Mouse (Mus musculus): ENCODE measurements around the gene Cpne7.

Cpne7 gene

DNA sequence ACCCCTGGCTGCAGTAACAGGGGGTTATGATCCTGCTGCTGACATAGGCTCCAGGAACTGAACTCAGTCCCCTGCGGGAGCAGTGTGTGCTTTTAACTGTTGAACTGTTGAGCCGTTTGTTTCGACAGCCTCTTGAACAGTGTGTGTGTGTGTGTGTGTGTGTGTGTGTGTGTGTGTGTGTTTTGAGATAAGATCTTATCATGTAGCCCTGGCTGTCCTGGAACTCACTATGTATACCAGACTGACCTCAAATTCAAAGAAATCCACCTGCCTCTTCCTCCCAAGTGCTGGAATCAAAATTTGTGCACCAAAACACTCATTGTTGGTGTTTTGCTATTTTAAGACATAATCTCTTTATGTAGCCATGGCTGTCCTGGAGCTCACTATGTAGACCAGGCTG lies 2.5 kb upstream of the Cpne7 start:
- no peak for DNase-seq (ENCODE audit: low spot score)

GRCm38 (mm10) chr8:123117744-123118143 lies 570 bp downstream of the Cpne7 start:
- DNase-seq (ENCODE audit: low spot score) = no peak

DNA sequence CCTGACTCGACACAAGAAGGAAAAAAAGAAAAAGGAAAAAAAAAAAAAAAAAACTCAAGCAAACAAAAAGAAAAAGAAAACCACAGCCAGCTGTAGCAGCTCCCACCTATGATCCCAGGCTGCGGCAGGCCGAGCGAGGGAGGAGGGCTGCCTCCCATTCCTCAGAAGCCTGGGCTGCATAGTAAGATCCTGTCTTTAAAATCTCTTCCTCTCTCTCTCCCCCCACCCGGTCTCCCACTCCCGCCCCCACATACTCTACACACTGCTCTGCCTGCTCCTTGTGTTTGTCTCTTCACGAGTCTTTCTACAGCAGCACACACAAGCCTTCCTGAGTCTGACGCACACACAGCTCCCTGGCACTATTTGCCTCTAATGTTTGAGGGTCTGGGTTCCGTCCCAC lies 4.9 kb downstream of the Cpne7 start:
- no peak for DNase-seq (ENCODE audit: low spot score)

- DNase-seq (ENCODE audit: low spot score) = no peak
Measured at GRCm38 (mm10) chr8:123122670-123123069, 5.5 kb downstream of the Cpne7 start.

DNA sequence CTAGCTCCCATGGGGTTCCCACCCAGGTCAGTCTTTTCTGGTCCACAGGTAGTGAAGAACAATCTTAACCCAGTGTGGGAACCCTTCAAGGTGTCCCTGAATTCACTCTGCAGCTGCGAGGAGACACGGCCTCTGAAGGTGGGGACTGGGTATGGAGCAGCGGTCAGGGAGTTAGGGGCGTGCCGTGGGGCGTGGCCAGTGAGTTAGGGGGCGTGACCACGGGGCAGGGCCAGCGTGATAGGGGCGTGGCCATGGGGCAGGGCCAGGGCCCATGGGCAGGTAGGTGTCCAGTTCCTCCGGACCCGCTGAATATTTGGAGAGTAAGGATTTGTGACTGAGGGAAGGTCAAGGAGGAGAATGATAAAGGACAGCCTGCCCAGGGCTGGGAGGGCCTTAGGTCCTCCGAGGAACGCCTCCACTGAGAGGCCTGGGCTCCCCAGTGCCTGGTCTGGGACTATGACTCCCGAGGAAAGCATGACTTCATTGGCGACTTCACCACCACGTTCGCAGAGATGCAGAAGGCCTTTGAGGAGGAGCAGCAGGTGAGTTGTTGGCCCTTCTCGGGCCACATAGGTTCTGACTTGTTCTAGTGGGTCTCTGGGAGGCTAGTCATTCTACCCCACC lies 9.1 kb downstream of the Cpne7 start:
- no peak for DNase-seq (ENCODE audit: low spot score)

DNA sequence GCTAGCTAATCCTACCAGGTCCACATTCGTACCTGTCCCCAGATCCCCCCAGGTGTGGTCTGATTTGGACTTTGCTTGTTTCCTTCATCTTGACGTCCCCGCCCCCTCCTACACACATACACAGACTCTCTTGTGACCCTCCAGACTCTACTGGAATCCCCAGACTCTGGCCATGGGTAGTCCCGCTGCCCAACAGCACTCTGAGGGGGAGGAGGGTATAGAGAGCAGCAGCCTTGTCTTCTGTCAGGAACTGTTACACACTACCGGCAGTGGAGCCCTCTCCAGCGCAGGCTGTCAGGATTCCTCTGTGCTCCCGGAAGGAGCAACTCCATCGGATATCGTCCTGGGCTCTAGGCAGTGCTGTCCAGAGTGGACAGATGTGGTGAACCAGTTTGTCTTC lies 13.9 kb downstream of the Cpne7 start:
- DNase-seq (ENCODE audit: low spot score) = no peak

- DNase-seq (ENCODE audit: low spot score) = no peak
Measured at GRCm38 (mm10) chr8:123132953-123133352, 15.8 kb downstream of the Cpne7 start.

DNA sequence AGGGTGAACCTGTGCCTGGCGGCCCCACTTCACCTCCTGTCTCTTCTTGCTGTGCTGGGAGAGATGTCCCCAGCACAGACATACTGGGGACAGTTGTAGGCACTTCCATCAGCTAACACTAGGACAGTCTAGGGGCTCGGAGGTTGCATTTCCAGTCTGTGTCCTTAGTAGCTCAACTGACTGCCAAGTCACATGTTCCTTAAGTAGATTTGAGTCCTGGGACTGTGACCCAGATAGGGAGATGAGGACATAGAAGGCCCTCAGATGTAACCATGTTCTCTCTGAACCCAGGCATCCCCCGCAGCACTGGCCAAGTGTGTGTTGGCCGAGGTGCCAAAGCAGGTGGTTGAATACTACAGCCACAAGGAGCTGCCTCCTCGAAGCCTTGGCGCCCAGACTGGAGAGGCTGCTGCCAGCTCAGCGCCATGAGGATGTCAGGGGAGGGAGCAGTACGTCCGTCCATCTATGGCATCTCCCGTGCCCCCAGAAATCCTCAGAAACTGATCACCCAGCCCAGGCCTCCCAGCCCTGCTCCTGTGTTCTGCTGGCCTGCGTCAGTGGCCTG lies 17.1 kb downstream of the Cpne7 start:
- DNase-seq (ENCODE audit: low spot score) = no peak

DNA sequence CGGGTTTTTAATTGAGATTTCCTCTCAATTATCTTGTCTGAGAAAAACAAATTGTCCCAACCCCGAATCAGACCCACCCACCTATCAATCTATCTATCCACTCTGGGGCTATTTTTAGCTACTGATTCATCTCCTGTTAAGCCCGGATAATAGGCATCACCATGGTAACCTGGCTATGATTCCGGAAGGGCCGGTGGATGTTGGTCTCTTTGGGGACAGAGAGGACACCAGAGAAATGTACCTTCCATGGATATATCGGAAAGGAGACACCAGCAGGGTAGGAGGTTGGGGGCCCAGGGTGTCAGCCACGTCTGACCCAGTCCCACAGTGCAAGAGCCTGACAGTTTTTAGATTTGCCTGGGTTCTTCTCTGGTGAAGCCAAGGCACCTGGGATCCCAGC lies 18.2 kb downstream of the Cpne7 start:
- no peak for DNase-seq (ENCODE audit: low spot score)

DNA sequence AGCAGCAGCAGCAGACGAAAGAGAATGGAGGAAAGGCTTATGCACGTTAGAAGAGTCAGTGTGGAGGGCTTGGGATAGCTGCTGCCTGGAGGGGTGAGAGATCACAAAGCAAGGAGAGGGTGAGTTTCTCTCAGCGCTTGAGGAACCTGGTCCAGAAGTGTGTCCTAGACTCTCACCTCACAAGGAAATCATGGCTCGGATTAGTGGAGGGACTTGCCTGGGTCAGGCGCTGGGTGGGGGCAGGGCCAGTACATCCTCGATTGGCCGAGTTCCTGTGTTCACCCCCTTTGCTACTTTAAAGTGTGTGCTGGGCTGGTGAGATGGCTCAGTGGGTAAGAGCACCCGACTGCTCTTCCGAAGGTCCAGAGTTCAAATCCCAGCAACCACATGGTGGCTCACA lies 18.6 kb downstream of the Cpne7 start:
- DNase-seq (ENCODE audit: low spot score) = no peak

- DNase-seq (ENCODE audit: low spot score) = no peak
Measured at GRCm38 (mm10) chr8:123136287-123136686, 19.1 kb downstream of the Cpne7 start.

DNA sequence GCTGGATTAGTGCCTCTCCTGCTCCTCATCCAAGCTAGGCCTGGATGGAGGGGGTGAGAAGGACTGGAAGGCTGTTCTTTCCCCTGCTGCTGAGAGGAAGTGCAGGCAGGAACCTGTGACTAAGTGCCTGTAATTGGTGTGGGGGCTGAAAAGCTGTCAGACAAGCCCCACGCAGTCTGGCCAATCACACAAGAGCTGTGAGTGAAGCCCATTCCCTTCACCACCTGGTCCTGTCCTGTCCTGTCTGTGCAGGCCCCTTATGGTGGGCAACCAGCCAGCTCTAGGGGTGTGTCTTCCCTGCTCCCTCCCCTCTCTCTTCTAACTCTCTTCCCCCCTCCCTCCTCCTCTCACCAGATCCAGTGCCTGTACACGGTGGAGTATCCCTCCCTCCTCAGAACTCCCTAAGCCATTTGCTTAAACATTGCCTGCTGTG lies 20.5 kb downstream of the Cpne7 start:
- DNase-seq (ENCODE audit: low spot score) = no peak

DNA sequence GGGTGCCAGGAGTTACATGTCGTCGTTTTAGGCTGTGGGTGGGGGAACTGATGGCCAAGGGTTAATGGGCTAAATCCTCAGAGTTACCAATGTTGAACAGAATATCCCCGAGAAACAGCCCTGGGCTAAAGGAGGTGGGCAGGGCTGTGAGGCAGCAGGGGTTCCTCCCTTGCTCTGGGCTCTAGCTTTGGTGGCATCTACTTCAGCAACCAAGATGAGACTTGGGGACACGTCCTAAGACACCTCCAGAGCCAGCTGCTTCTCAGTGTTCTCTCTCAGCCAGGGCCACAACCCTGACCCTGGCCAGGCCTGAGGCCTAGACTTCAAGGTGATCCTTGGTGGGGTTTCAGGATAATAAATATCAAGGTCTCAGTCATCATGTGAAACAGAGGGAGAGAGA lies 21.6 kb downstream of the Cpne7 start:
- DNase-seq (ENCODE audit: low spot score) = no peak

GRCm38 (mm10) chr8:123141741-123142462 lies 24.7 kb downstream of the Cpne7 start:
- DNase-seq (ENCODE audit: low spot score) = peak; percentile 57

DNA sequence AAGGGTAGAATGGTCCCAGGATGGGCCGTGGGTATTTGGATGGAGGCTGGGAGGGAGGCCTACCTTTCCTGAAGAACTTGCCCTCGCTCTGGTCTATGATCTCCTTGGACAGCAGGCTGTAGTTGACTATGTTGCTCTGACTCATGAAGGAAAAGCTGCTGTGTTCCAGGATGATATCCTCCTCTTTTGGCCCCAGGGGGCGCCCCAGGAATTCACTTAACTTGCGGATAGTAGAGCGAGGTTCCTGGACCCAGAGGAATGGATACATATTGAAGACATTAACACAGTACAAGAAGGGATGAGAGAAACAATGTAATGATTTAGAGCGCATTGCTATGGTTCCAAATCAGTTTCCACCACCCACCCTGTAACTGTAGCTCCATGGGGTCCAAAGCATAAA lies 28.1 kb downstream of the Cpne7 start:
- DNase-seq (ENCODE audit: low spot score) = no peak

GRCm38 (mm10) chr8:123146390-123146789 lies 29.2 kb downstream of the Cpne7 start:
- no peak for DNase-seq (ENCODE audit: low spot score)

DNA sequence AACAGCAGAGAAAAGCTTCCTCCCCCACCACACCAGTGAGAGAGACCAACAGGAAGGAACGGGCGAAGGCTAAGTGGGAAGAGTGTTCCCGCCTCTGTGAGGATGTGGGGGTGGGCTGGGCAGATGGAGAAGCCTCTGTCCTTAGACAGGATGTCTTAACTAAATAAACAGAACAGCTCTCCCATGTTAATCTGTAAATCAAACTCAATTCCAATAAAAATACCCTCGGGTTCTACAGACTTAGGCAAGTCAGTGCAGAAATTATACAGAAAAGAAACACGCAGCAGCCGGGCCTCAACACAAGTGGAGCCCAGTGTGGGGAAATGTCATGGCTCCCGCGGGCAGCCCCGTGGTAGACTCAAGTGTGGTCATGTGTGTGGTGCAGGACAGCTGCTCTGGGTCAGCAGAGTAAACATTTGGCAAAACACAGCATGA lies 33.6 kb downstream of the Cpne7 start:
- no peak for DNase-seq (ENCODE audit: low spot score)

DNA sequence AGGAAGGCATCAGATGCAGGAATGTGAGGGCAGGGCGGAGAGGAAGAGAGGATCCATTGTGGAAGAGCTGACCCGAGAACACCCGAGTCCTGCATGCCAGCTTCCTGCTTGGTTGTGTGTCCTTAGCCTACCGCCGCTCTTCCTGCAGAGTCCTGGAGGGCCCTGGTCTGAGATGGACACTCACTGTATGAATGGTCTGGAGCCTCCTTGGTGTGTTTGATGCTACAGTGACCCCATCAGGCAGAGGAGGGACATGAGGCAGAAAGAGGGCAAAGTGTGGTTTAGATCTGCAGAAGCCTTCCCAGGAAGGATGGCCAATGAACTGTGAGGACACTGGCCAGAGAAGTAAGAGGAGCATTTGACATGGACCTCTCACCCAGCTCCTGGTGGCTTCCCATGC lies 38.0 kb downstream of the Cpne7 start:
- DNase-seq (ENCODE audit: low spot score) = no peak

DNA sequence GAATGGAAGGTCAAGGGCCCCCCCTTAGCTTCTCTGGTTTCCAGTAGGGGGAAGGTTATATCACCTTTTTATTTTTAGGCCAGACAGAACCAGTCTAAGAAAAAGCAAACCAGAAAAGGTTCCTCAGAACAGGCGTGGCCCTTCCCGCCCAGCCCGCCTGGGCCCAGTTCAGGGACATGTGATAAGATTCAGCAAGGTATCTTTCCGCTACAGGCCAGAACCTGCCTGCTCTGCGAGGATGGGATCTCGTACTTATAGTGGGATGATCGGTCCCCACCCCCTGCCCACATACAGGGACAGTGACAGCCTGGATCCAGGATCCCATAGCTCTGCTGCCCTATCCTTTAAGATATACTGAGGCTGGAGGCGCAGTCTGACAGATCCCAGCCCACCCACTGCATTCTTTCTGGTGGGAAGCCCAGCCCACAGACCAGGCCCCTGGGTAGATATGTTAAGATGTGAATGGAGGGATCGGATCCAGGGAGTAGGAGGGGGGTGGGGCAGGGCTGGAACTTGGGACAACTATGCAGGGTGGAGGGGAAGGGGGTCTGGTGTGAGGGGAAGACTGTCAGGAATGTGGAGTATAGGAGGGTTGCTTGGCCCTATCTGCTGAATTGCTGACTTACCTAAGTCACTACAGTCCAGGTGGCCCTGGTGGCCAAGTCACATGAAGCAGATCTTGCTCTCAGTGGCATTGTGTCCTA lies 39.0 kb downstream of the Cpne7 start:
- no peak for DNase-seq (ENCODE audit: low spot score)

- no peak for DNase-seq (ENCODE audit: low spot score)
Measured at GRCm38 (mm10) chr8:123157888-123158465, 40.8 kb downstream of the Cpne7 start, which contains the start of gene Sult5a1. TSS of gene Sult5a1 (minus strand) at chr8:123158315.

GRCm38 (mm10) chr8:123181391-123181790 lies 64.2 kb downstream of the Cpne7 start:
- no peak for DNase-seq (ENCODE audit: low spot score)
